Comparison of ENCODE assay signal across 28 mouse cellular contexts in the genomic region with DNA sequence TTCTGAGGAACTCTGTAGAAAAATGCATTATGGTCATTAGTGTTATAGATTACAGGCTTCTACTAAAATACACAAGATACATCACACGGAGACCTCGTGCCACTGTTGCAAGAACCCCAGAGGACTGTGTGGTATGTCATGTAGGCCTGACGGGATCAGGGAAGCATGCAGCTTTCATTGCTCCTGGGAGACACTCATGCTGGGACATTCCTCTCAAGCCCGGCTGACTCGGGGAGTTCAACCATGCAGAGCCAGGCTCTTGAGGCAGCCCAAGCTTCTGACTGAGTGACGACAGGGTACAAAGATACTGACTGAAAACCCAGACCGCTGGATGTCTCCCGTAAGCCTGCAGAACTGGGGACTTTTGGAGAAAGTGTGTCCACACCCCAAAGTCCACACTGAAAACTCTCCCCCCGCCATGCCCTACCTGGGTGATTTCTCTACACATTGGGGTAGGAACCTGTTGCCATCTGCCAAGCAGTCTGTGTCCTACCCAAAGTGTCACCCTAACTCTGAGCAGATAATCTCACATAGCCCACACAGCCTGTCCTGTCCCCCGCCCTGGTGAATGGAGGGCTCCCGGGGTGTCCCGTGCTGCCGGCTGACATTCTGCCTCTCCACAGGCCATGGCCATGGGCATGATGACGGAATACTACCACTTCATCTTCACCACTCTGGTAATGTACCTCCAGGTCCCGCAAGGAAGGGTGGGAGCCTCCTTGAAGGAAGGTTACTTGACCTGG.
DNase-seq lines count a peak whose midpoint lies in the region; ATAC-seq and TF ChIP-seq lines count a peak whose summit lies in the region.
"Had no signal": no experiment of that assay in that cellular context is flagged by ENCODE, and none has a peak within 500 bp of the region (broad histone marks: within the 10 kb centered on the region; RNA-seq: fewer than 3 reads in every experiment).

No protein-coding gene starts in this region.

- H3K9ac ChIP-seq in kidney, postnatal 0 days (ENCODE audit: low read depth, low read length), result no peak overlapping the region
- no peak overlapping the region for H3K9ac ChIP-seq in heart, embryonic 15.5 days
- H3K9ac ChIP-seq: hindbrain, embryonic 14.5 days; limb, embryonic 15.5 days; liver, embryonic 15.5 days; neural tube, embryonic 13.5 days had no signal

- no peaks in the 10 kb centered on the region for H3K9me3 ChIP-seq in kidney, postnatal 0 days (replicated peaks; ENCODE audit: low read length)
- H3K9me3 ChIP-seq in heart, embryonic 15.5 days (replicated peaks), result no peaks in the 10 kb centered on the region
- H3K9me3 ChIP-seq: forebrain, embryonic 10.5 days; limb, embryonic 15.5 days; liver, embryonic 15.5 days; midbrain, embryonic 10.5 days; neural tube, embryonic 13.5 days had no signal

- H3K4me1 ChIP-seq in kidney, postnatal 0 days (replicated peaks; ENCODE audit: insufficient read depth, low read length), result peaks cover 12% of the 10 kb centered on the region; the same call in 1 of the 2 replicates
- peaks cover 59% of the 10 kb centered on the region for H3K4me1 ChIP-seq in heart, embryonic 15.5 days (replicated peaks)
- H3K4me1 ChIP-seq: liver, embryonic 15.5 days had no signal

- intact Hi-C loops in heart, postnatal 25 days (cut with DNase I), result no loop called here

- peak; percentile 46; the same call in 1 of the 2 replicates for ATAC-seq in kidney, postnatal 0 days (replicated peaks; ENCODE audit: low FRiP score, low read depth)
- peak; percentile 85 for ATAC-seq in heart, embryonic 15.5 days (replicated peaks; ENCODE audit: insufficient number of reproducible peaks, insufficient read depth, low FRiP score, low read depth)
- ATAC-seq: forebrain, embryonic 16.5 days; inflammation-experienced regulatory T-cells, adult 6 months; lung, postnatal 0 days; midbrain, embryonic 16.5 days had no signal

- H3K4me3 ChIP-seq in kidney, postnatal 0 days (replicated peaks; ENCODE audit: low read depth, low read length), result no peak overlapping the region
- no peak overlapping the region; the same call in 1 of the 2 replicates for H3K4me3 ChIP-seq in heart, embryonic 15.5 days
- H3K4me3 ChIP-seq: forebrain, embryonic 10.5 days; limb, embryonic 15.5 days; liver, embryonic 15.5 days; midbrain, embryonic 10.5 days; myocyte; neural tube, embryonic 13.5 days had no signal

- no peaks in the 10 kb centered on the region for H3K27me3 ChIP-seq in kidney, postnatal 0 days (ENCODE audit: insufficient read depth, low read length)
- no peaks in the 10 kb centered on the region for H3K27me3 ChIP-seq in heart, embryonic 15.5 days
- H3K27me3 ChIP-seq: liver, embryonic 15.5 days had no signal

- peak; percentile 12 to 20 for DNase-seq in heart, adult 18-20 months
- DNase-seq in heart, postnatal 25 days (ENCODE audit: low spot score), result no peak
- DNase-seq in kidney, postnatal 0 days (ENCODE audit: low spot score), result peak; percentile 64
- no peak for DNase-seq in kidney, adult 18-20 months
- peak; percentile 11 for DNase-seq in kidney, postnatal 14 days
- DNase-seq in frontal cortex, postnatal 10 days (ENCODE audit: low spot score in 2 of 2), result no peak
- DNase-seq in cerebellum, postnatal 10 days, result no peak
- DNase-seq: adrenal gland, postnatal 36 days; cerebellum, adult 11 months; cerebellum, adult 9-11 months; gastrocnemius, postnatal 36 days; left cerebral cortex, postnatal 4 days; right cerebral cortex, adult 18-20 months; thymus, adult 2 months; thymus, postnatal 4 days had no signal

- no peak overlapping the region for H3K27ac ChIP-seq in kidney, postnatal 0 days
- peak overlapping the region; percentile 96 for H3K27ac ChIP-seq in heart, embryonic 15.5 days
- H3K27ac ChIP-seq: forebrain, embryonic 10.5 days; hindbrain, embryonic 14.5 days; limb, embryonic 15.5 days; liver, embryonic 15.5 days; macrophage; midbrain, embryonic 10.5 days; neural tube, embryonic 13.5 days had no signal

- H3K36me3 ChIP-seq in kidney, postnatal 0 days (ENCODE audit: insufficient read depth, low read length), result no peaks in the 10 kb centered on the region
- H3K36me3 ChIP-seq in heart, embryonic 15.5 days, result no peaks in the 10 kb centered on the region
- H3K36me3 ChIP-seq: forebrain, embryonic 10.5 days; limb, embryonic 15.5 days; liver, embryonic 15.5 days; midbrain, embryonic 10.5 days; neural tube, embryonic 13.5 days had no signal

- no peak overlapping the region for H3K4me2 ChIP-seq in kidney, postnatal 0 days (ENCODE audit: low read length)
- H3K4me2 ChIP-seq in heart, embryonic 15.5 days, result peak overlapping the region; percentile 44
- H3K4me2 ChIP-seq: hindbrain, embryonic 14.5 days; limb, embryonic 15.5 days; liver, embryonic 15.5 days; neural tube, embryonic 13.5 days had no signal

- TF ChIP-seq CTCF in kidney, postnatal 0 days (IDR thresholded peaks at IDR 0.05; ENCODE audit: low read depth), result no peak

- WGBS in kidney, postnatal 0 days, result 61% methylated on average over 15 of the region's 15 CpGs
- 38% methylated on average over 15 of the region's 15 CpGs for WGBS in heart, embryonic 15.5 days

Comparison
In these comparisons a context has a peak if more than half of its experiments do, and no peak if none do; other contexts are left out.
1. DNase-seq: peak in heart, adult 18-20 months (2 of 2), kidney, postnatal 0 days (single experiment) and kidney, postnatal 14 days (single experiment); none in heart, postnatal 25 days (single experiment), kidney, adult 18-20 months (single experiment), frontal cortex, postnatal 10 days (0 of 2) and cerebellum, postnatal 10 days (0 of 2).